Mouse (Mus musculus): ENCODE measurements at regions not wholly inside any gene's neighbourhood (a gene's known extent, or its start where the extent isn't known, plus 50 kb on each side); places are given as distances from the start of the nearest gene placed in this dataset.

- DNase-seq (ENCODE audit: low read depth, low spot score): no peak
These were observed 105.1 kb upstream of the Erbb4 start for GRCm38 (mm10) chr1:69212896-69213500.

- no peak for DNase-seq (ENCODE audit: low read depth, low spot score)
These were observed 94.9 kb upstream of the Erbb4 start for GRCm38 (mm10) chr1:69202745-69203144.

GRCm38 (mm10) chr1:69165202-69165601, 57.3 kb upstream of the Erbb4 start:
- peak; percentile 43 for DNase-seq (ENCODE audit: low read depth, low spot score)
